Mouse (Mus musculus) gonadal fat pad, adult 2 months (tissue): Measurements from ENCODE around the gene Ms4a6d. TPM values are rescaled to one million over a fixed set of nuclear protein-coding genes. Genes with fewer than 3 reads are reported as not detected.

Experiments
- DNase-seq: peaks from one replicate; pipeline ENCODE4 v3.0.0-alpha.2; 2012; ENCODE audit warnings: low read depth
- polyA plus RNA-seq: library from polyadenylated mRNA; depleted of rRNA; stranded (reverse); fragments of >200 nt; gene quantifications from 2 replicates; pipeline ENCODE4 v1.2.3, GENCODE M21; 2012; rRNA removed

Gene Ms4a6d
- 3.0 and 6.3 TPM in 2 replicates for polyA plus RNA-seq

- no peak for DNase-seq
Observed at GRCm38 (mm10) chr19:11604603-11605002, at the start of gene Ms4a6d. Gene Ms4a6d (minus strand): TSS chr19:11604849.

- no peak for DNase-seq
Observed at GRCm38 (mm10) chr19:11649564-11649963, 44.9 kb upstream of the Ms4a6d start.

- no peak for DNase-seq
Observed at GRCm38 (mm10) chr19:11646166-11646565, 41.5 kb upstream of the Ms4a6d start.

- no peak for DNase-seq
Observed at GRCm38 (mm10) chr19:11640732-11641131, 36.1 kb upstream of the Ms4a6d start, which contains the start of gene Ms4a3. Gene Ms4a3 (minus strand): TSS chr19:11640851.

GRCm38 (mm10) chr19:11639038-11639437, 34.4 kb upstream of the Ms4a6d start:
- no peak for DNase-seq

GRCm38 (mm10) chr19:11635572-11635971, 30.9 kb upstream of the Ms4a6d start:
- no peak for DNase-seq

GRCm38 (mm10) chr19:11634330-11634729, 29.7 kb upstream of the Ms4a6d start:
- no peak for DNase-seq

GRCm38 (mm10) chr19:11633732-11634131, 29.1 kb upstream of the Ms4a6d start:
- DNase-seq = no peak

- no peak for DNase-seq
Observed at GRCm38 (mm10) chr19:11625231-11625630, 20.6 kb upstream of the Ms4a6d start.

- no peak for DNase-seq
Observed at GRCm38 (mm10) chr19:11624800-11625199, 20.2 kb upstream of the Ms4a6d start.

- no peak for DNase-seq
Observed at GRCm38 (mm10) chr19:11623551-11623950, 18.9 kb upstream of the Ms4a6d start, which contains the start of gene Ms4a2. Gene Ms4a2 (minus strand): TSS chr19:11623719.

GRCm38 (mm10) chr19:11617983-11618382, 13.3 kb upstream of the Ms4a6d start:
- no peak for DNase-seq

- no peak for DNase-seq
Observed at GRCm38 (mm10) chr19:11614805-11615204, 10.2 kb upstream of the Ms4a6d start.

- DNase-seq = no peak
Observed at GRCm38 (mm10) chr19:11613776-11614443, 9.3 kb upstream of the Ms4a6d start.

GRCm38 (mm10) chr19:11613084-11613483, 8.4 kb upstream of the Ms4a6d start:
- no peak for DNase-seq

- no peak for DNase-seq
Observed at GRCm38 (mm10) chr19:11612293-11612692, 7.6 kb upstream of the Ms4a6d start.

GRCm38 (mm10) chr19:11611541-11611945, 6.9 kb upstream of the Ms4a6d start:
- no peak for DNase-seq

- no peak for DNase-seq
Observed at GRCm38 (mm10) chr19:11608172-11608571, 3.5 kb upstream of the Ms4a6d start.

- DNase-seq = no peak
Observed at GRCm38 (mm10) chr19:11602026-11602425, 2.6 kb downstream of the Ms4a6d start.

GRCm38 (mm10) chr19:11601349-11601748, 3.3 kb downstream of the Ms4a6d start:
- no peak for DNase-seq

- DNase-seq = no peak
Observed at GRCm38 (mm10) chr19:11589891-11590449, 14.7 kb downstream of the Ms4a6d start.

GRCm38 (mm10) chr19:11589205-11589604, 15.4 kb downstream of the Ms4a6d start:
- DNase-seq = no peak

GRCm38 (mm10) chr19:11574965-11575364, 29.7 kb downstream of the Ms4a6d start:
- no peak for DNase-seq
